In the genomic region with DNA sequence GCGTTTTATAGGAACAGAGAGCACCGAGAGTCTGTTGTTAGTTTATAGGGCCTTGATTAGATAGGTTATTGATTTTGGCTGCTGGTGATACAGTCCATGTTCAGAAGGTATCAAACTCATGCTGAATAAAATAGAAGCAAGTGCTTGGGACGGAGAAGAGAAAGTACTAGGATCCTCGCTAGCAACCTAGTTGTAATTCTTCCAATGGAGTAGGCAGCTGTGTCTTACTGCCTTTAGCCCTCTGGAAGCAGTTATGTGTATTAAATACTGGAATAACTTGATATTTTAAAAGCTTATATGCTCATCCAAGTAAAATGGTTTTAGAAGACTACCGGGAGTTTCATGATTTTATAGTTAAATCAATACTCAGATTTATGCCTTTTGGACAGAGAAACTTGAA, we compare ENCODE assay signal across 22 mouse cellular contexts.
DNase-seq lines count a peak whose midpoint lies in the region; ATAC-seq and TF ChIP-seq lines count a peak whose summit lies in the region.
"Had no signal": no experiment of that assay in that cellular context is flagged by ENCODE, and none has a peak within 500 bp of the region (broad histone marks: within the 10 kb centered on the region; RNA-seq: fewer than 3 reads in every experiment).

No protein-coding gene starts in this region.

- H3K9ac ChIP-seq in limb, embryonic 14.5 days (ENCODE audit: low read depth, low read length, severe bottlenecking): no peak overlapping the region
- no peak overlapping the region for H3K9ac ChIP-seq in limb, embryonic 15.5 days
- H3K9ac ChIP-seq: embryonic facial prominence, embryonic 13.5 days; embryonic facial prominence, embryonic 15.5 days; forebrain, embryonic 12.5 days had no signal

- no peaks in the 10 kb centered on the region for H3K27me3 ChIP-seq in limb, embryonic 14.5 days (ENCODE audit: control insufficient read depth, insufficient read depth, low read length)
- no peaks in the 10 kb centered on the region for H3K27me3 ChIP-seq in limb, embryonic 15.5 days
- H3K27me3 ChIP-seq: embryonic facial prominence, embryonic 15.5 days; forebrain, embryonic 12.5 days had no signal

- H3K4me3 ChIP-seq in left cerebral cortex, adult 2 months: no peak overlapping the region
- no peak overlapping the region for H3K4me3 ChIP-seq in limb, embryonic 14.5 days (replicated peaks; ENCODE audit: low read length)
- H3K4me3 ChIP-seq in limb, embryonic 15.5 days: no peak overlapping the region
- H3K4me3 ChIP-seq: embryonic facial prominence, embryonic 13.5 days; embryonic facial prominence, embryonic 15.5 days; erythroblast, embryonic 14.5 days; forebrain, embryonic 10.5 days; forebrain, embryonic 12.5 days had no signal

- peak overlapping the region; percentile 53 for H3K27ac ChIP-seq in left cerebral cortex, adult 2 months
- peak overlapping the region; percentile 45; the same call in 1 of the 2 replicates for H3K27ac ChIP-seq in limb, embryonic 14.5 days (replicated peaks; ENCODE audit: low read depth, low read length)
- H3K27ac ChIP-seq in limb, embryonic 15.5 days: peak overlapping the region; percentile 77
- H3K27ac ChIP-seq: embryonic facial prominence, embryonic 13.5 days; embryonic facial prominence, embryonic 15.5 days; forebrain, embryonic 10.5 days; forebrain, embryonic 12.5 days had no signal

- H3K36me3 ChIP-seq in limb, embryonic 14.5 days (ENCODE audit: control insufficient read depth, insufficient read depth, low read length): no peaks in the 10 kb centered on the region
- H3K36me3 ChIP-seq in limb, embryonic 15.5 days: no peaks in the 10 kb centered on the region
- H3K36me3 ChIP-seq: embryonic facial prominence, embryonic 13.5 days; embryonic facial prominence, embryonic 15.5 days; forebrain, embryonic 10.5 days; forebrain, embryonic 12.5 days had no signal

- intact Hi-C loops in left cerebral cortex, adult 2 months (cut with DNase I): no loop called here
- intact Hi-C loops in left cerebral cortex, postnatal 4 days (cut with DNase I): no loop called here

- no peaks in the 10 kb centered on the region for H3K9me3 ChIP-seq in limb, embryonic 14.5 days (ENCODE audit: control insufficient read depth, low read length)
- H3K9me3 ChIP-seq in limb, embryonic 15.5 days: no peaks in the 10 kb centered on the region
- H3K9me3 ChIP-seq: embryonic facial prominence, embryonic 13.5 days; embryonic facial prominence, embryonic 15.5 days; forebrain, embryonic 10.5 days; forebrain, embryonic 12.5 days had no signal

- no peak for DNase-seq in left cerebral cortex, adult 2 months (ENCODE audit: extremely low spot score in 1 of 2, low spot score in 2 of 2)
- DNase-seq in left cerebral cortex, postnatal 4 days: no peak
- peak; percentile 61 for DNase-seq in limb, embryonic 14.5 days (ENCODE audit: low spot score)
- DNase-seq in lung, postnatal 25 days (ENCODE audit: low spot score): no peak
- DNase-seq: adrenal gland, adult 2 months; adrenal gland, postnatal 10 days; adrenal gland, postnatal 25 days; cerebellum, adult 11 months; cerebellum, adult 18-20 months; cerebellum, adult 8-10 months; cerebellum, adult 9-11 months; cerebellum, postnatal 14 days; cerebellum, postnatal 36 days; embryo, embryonic 11 days had no signal

- H3K4me2 ChIP-seq in limb, embryonic 14.5 days (replicated peaks; ENCODE audit: low read depth, low read length, severe bottlenecking): no peak overlapping the region
- no peak overlapping the region for H3K4me2 ChIP-seq in limb, embryonic 15.5 days
- H3K4me2 ChIP-seq: embryonic facial prominence, embryonic 13.5 days; embryonic facial prominence, embryonic 15.5 days; forebrain, embryonic 12.5 days had no signal

- TF ChIP-seq POLR2A in limb, embryonic 14.5 days (IDR thresholded peaks at IDR 0.05; ENCODE audit: borderline replicate concordance, extremely low read depth, insufficient read depth, insufficient read length): no peak

- WGBS in limb, embryonic 14.5 days: 31% methylated on average over 5 of the region's 5 CpGs
- WGBS in limb, embryonic 15.5 days: 35% methylated on average over 5 of the region's 5 CpGs

- TF ChIP-seq CTCF in left cerebral cortex, adult 2 months (IDR thresholded peaks at IDR 0.05): no peak

- ATAC-seq in limb, embryonic 14.5 days (ENCODE audit: low FRiP score, low read depth): no peak
- ATAC-seq in limb, embryonic 15.5 days (ENCODE audit: insufficient number of reproducible peaks, low FRiP score, low TSS enrichment, low read depth): peak; percentile 58; the same call in 1 of the 2 replicates
- ATAC-seq: forebrain, embryonic 14.5 days; forebrain, embryonic 16.5 days had no signal

- peaks cover 12% of the 10 kb centered on the region; the same call in 1 of the 2 replicates for H3K4me1 ChIP-seq in limb, embryonic 14.5 days (ENCODE audit: control insufficient read depth, insufficient read depth, low read length)
- H3K4me1 ChIP-seq in limb, embryonic 15.5 days: peaks cover 18% of the 10 kb centered on the region
- H3K4me1 ChIP-seq: embryonic facial prominence, embryonic 15.5 days; forebrain, embryonic 12.5 days had no signal
